Mouse (Mus musculus) neural tube, embryonic 11.5 days (tissue): Measurements from ENCODE around the gene Dnase1l2. TPM values are rescaled to one million over a fixed set of nuclear protein-coding genes. Genes with fewer than 3 reads are reported as not detected.

Source experiments
- ATAC-seq: fragments of 200-750 bp; cut with Nextera tagmentation; 2 replicates; pipeline ENCODE4 v1.8.0; 2017; ENCODE audit warnings: moderate number of reproducible peaks, mild to moderate bottlenecking, moderate TSS enrichment, moderate library complexity; ENCODE audit not compliant: insufficient read depth, low FRiP score, low TSS enrichment
- DNase-seq: peaks from one replicate; pipeline ENCODE4 v3.0.0-alpha.2; 2015; ENCODE audit warnings: low spot score
- H3K27ac ChIP-seq: fragments of 300-500 bp; sonication (generic); 2 replicates; pipeline ENCODE4 v1.5.1; 2014; ENCODE audit warnings: low read depth, mild to moderate bottlenecking, low read length
- H3K27me3 ChIP-seq: fragments of 300-500 bp; sonication (generic); 2 replicates; pipeline ENCODE4 v1.6.1; 2014; ENCODE audit warnings: mild to moderate bottlenecking, low read length, mixed read lengths; ENCODE audit not compliant: control insufficient read depth, insufficient read depth
- H3K36me3 ChIP-seq: fragments of 300-500 bp; sonication (generic); 2 replicates; pipeline ENCODE4 v1.6.1; 2014; ENCODE audit warnings: mild to moderate bottlenecking, low read length, moderate library complexity, mixed read lengths; ENCODE audit not compliant: control insufficient read depth, insufficient read depth
- H3K4me1 ChIP-seq: fragments of 300-500 bp; sonication (generic); 2 replicates; pipeline ENCODE4 v1.6.1; 2014; ENCODE audit warnings: low read length, mixed read lengths; ENCODE audit not compliant: control insufficient read depth, insufficient read depth
- H3K4me2 ChIP-seq: fragments of 300-500 bp; sonication (generic); 2 replicates; pipeline ENCODE4 v1.6.1; 2014; ENCODE audit warnings: low read depth, mild to moderate bottlenecking, moderate library complexity
- H3K4me3 ChIP-seq: fragments of 300-500 bp; sonication (generic); 2 replicates; pipeline ENCODE4 v1.5.1; 2014; ENCODE audit warnings: low read depth, low read length
- H3K9ac ChIP-seq: fragments of 300-500 bp; sonication (generic); 2 replicates; pipeline ENCODE4 v1.6.1; 2014; ENCODE audit warnings: mild to moderate bottlenecking, low read length
- H3K9me3 ChIP-seq: fragments of 300-500 bp; sonication (generic); 2 replicates; pipeline ENCODE4 v1.6.1; 2016; ENCODE audit warnings: low read length; ENCODE audit not compliant: control insufficient read depth
- WGBS: fragments of 180-500 bp; shearing (Covaris S2); extraction: QIAGEN DNeasy Blood & Tissue Kit; methylation state at CpG from one replicate; pipeline ENCODE4 v1.1.7; 2014; 5-methylcytosine and 5-hydroxymethylcytosine counted together
- polyA plus RNA-seq: library from polyadenylated mRNA; unstranded; fragments of >200 nt; fragmentation: Nextera tagmentation; extraction: Ambion mirVana; gene quantifications from 2 replicates; pipeline ENCODE4 v1.2.1, GENCODE M21; 2014

Dnase1l2 gene
- polyA plus RNA-seq, 1 experiment from 2014 or later: 2.1 TPM

DNA sequence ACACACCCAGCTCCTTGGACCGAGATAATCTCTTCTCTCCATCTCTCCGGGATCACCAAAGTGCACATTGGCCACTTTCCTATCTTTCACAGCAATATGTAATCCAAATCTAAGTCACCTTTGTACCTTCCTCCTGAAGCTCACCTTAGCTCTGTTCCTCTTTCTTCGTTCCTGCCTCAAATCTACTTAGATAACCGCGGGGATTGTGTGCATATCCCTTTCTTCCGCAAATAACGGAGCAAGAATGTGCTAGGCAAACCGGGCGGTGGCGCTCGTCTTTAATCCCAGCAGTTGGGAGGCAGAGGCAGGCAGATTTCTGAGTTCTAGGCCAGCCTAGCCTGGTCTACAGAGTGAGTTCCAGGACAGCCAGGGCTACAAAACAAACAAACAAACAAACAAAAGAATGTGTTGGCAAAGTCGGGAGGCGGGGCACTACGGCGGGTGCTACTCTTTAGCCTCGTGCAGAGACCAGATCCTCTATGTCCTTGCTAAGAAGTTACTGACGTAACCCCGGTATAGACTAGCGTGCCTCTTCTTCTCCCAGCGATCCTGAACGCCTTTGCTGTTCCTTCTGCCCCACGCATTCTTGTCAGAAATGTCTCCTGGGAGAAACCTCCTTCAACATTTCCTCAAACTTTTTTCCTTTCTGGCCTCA is 29.2 kb downstream of the Dnase1l2 start:
- no peak for DNase-seq

DNA sequence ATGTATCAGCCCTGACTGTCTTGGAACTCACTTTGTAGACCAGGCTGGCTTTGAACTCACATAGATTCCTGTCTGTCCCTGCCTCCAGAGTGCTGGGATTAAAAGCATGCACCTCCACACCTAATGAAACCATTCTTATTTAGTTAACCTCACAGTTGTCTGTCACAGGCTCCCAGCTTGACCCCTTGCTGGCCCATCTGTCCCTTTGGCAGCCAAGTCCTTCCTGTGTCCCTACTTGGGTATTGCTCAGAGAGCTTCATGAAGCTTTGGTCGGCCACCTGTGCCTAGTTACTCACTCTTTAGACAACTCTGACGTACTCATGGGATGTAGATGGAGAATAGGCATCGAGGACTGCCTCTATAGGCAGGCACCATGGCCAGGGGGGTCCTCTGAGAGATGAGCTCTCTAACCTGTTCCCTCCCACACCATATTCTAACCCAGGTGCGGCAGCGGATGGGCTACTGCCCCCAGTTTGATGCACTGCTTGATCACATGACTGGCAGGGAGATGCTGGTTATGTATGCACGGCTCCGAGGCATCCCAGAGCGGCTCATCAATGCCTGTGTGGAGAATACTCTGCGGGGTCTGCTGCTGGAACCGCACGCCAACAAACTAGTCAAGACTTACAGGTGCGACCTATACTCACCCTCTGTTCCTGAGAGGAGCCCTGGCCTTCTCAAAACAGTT is 35.6 kb downstream of the Dnase1l2 start:
- ATAC-seq: no peak
- no peak overlapping the region for H3K4me3 ChIP-seq
- H3K9me3 ChIP-seq: no peaks in the 10 kb centered on the region
- no peak overlapping the region for H3K27ac ChIP-seq
- H3K27me3 ChIP-seq: no peaks in the 10 kb centered on the region
- H3K9ac ChIP-seq: no peak overlapping the region; the same call in 1 of the 2 replicates
- 90% methylated on average over 12 of the region's 12 CpGs for WGBS
- H3K4me2 ChIP-seq: no peak overlapping the region
- peaks cover 3% of the 10 kb centered on the region for H3K36me3 ChIP-seq
- H3K4me1 ChIP-seq: no peaks in the 10 kb centered on the region
- no peak for DNase-seq

More for the DNA sequence above, 29.2 kb downstream of the Dnase1l2 start:
- H3K36me3 ChIP-seq: peaks cover 3% of the 10 kb centered on the region; the same call in 1 of the 2 replicates
- H3K4me2 ChIP-seq: peak overlapping the region; percentile 87
- no peaks in the 10 kb centered on the region for H3K9me3 ChIP-seq
- peak overlapping the region; percentile 71 for H3K4me3 ChIP-seq
- H3K27me3 ChIP-seq: no peaks in the 10 kb centered on the region
- 0 out of 2 replicates have a peak overlapping the region, but pooled peaks have one; percentile 54 for H3K27ac ChIP-seq
- WGBS: 35% methylated on average over 22 of the region's 22 CpGs
- peaks cover 10% of the 10 kb centered on the region; the same call in 1 of the 2 replicates for H3K4me1 ChIP-seq
- H3K9ac ChIP-seq: peak overlapping the region; percentile 65
- ATAC-seq: 0 out of 2 replicates have a peak, but pooled peaks have one; percentile 22

DNA sequence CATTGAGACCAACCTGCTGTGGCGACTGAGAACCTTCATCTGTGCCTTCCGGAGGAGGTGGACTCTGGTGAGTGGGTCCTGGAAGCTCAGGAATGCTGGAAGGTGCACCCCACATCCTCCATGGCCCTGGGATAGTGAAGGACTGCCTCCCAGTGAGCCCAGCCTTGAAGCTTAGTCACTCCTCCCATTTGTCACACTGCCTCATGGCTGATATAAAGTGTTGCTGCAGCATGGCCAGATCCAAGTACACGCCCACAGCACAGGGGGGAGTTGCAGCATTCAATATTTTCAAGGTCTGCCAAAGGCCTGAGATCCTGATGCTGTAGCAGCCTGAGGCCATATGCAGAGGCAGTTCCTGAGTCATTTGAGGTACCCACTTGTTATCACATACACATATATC is 40.5 kb downstream of the Dnase1l2 start:
- Histone ChIP-seq H3K9ac (no peak overlapping the region), H3K4me3 (no peak overlapping the region), H3K27ac (no peak overlapping the region), H3K4me1 (no peaks in the 10 kb centered on the region), H3K4me2 (no peak overlapping the region), H3K36me3 (0 out of 2 replicates have a peak, but pooled peaks cover 2% of the 10 kb centered on the region), H3K27me3 (no peaks in the 10 kb centered on the region), H3K9me3 (no peaks in the 10 kb centered on the region)
- ATAC-seq (no peak), DNase-seq (no peak)
- 71% methylated on average over 3 of the region's 3 CpGs for WGBS

DNA sequence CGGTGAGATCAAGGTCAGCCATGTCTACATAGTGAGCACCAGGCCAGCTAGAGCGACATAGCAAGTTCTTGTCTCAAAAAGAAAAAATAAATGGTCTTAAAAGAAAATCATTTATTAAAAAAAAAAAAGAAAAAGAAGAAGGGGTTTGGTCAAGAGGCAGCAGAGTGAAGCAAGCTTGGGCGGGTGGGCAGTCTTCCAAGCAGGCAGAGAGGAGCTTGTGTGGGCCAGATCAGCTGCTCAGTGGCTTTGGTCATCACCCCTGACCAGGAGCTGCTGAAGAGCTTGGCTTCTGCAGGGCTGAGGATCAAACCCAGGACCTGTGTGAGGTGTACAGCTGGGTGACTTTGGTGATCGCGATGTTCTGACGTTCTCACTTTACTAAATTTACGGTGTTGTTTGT is 48.4 kb downstream of the Dnase1l2 start:
- no peaks in the 10 kb centered on the region for H3K36me3 ChIP-seq
- no peak overlapping the region for H3K4me2 ChIP-seq
- no peaks in the 10 kb centered on the region for H3K9me3 ChIP-seq
- H3K27me3 ChIP-seq: no peaks in the 10 kb centered on the region
- DNase-seq (no peak), ATAC-seq (no peak)
- 86% methylated on average over 7 of the region's 7 CpGs for WGBS
- no peak overlapping the region for H3K27ac ChIP-seq
- no peak overlapping the region for H3K4me3 ChIP-seq
- no peaks in the 10 kb centered on the region for H3K4me1 ChIP-seq
- no peak overlapping the region for H3K9ac ChIP-seq

DNA sequence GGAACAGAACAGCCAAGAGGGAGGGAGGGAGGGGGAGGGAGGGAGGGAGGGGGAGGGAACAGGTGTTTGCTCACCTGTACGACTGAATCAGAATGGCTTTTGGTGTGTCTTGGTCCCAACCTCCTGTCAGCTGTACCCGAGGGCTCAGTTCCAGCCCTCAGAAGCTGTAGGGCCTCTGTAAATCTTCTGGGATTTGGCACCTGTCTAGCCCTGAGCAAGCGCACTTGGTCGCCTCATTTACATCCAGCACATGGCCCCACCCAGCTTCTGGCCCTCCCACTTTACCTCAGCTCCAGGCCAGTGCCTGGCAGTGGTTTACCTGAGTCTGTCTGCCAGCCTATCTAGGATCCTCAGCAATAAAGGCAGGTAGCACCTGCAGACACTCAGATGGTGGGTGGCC is 49.4 kb downstream of the Dnase1l2 start:
- ATAC-seq (no peak), DNase-seq (no peak)
- no peaks in the 10 kb centered on the region for H3K4me1 ChIP-seq
- no peak overlapping the region for H3K9ac ChIP-seq
- no peak overlapping the region for H3K4me2 ChIP-seq
- no peaks in the 10 kb centered on the region for H3K36me3 ChIP-seq
- no peak overlapping the region for H3K27ac ChIP-seq
- no peak overlapping the region for H3K4me3 ChIP-seq
- no peaks in the 10 kb centered on the region for H3K27me3 ChIP-seq
- WGBS: 34% methylated on average over 4 of the region's 4 CpGs
- no peaks in the 10 kb centered on the region for H3K9me3 ChIP-seq

DNA sequence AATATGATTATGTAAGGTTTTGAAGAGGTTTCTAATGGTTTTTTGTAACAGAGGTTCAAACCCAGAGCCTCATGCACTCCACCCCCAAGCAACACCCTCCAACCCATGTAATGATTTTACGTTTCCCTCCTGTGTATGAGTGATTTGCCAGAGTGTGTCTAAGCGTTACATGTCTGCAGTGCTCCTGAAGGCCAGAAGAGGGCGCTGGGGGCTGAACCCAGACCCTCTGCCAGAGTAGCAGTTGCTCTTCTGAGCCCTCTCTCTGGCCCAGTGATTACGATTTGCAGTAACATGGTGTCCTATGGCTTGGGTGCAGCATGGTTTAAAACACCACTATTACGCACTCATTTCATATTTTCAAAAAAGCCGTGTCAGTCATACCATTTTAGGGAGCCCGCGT is 51.8 kb downstream of the Dnase1l2 start:
- Histone ChIP-seq H3K4me2 (no peak overlapping the region), H3K4me1 (no peaks in the 10 kb centered on the region), H3K36me3 (peaks cover 2% of the 10 kb centered on the region), H3K9me3 (no peaks in the 10 kb centered on the region), H3K27ac (no peak overlapping the region), H3K27me3 (no peaks in the 10 kb centered on the region), H3K9ac (no peak overlapping the region), H3K4me3 (no peak overlapping the region)
- WGBS: 64% methylated on average over 8 of the region's 8 CpGs
- DNase-seq (no peak), ATAC-seq (no peak)

Other genes starting within 250 kb of the Dnase1l2 start
- gene Tbc1d24, start 237.5 kb downstream of the Dnase1l2 start, polyA plus RNA-seq: 7.9 and 8.7 TPM in 2 replicates
- gene Ntn3, start 233.6 kb downstream of the Dnase1l2 start, polyA plus RNA-seq: 4.0 and 4.7 TPM in 2 replicates
- 16.7 and 18.3 TPM in 2 replicates for gene Tedc2, start 222.3 kb downstream of the Dnase1l2 start, polyA plus RNA-seq
- gene Ccnf, start 191.6 kb downstream of the Dnase1l2 start, polyA plus RNA-seq: 87.6 and 92.1 TPM in 2 replicates
- 0.24 TPM in 1 of 2 replicates, not detected in the other for gene Abca17, start 92.0 kb downstream of the Dnase1l2 start, polyA plus RNA-seq
- gene Abca3, start 91.2 kb downstream of the Dnase1l2 start, polyA plus RNA-seq: 15.3 and 20.1 TPM in 2 replicates
- 370 and 385 TPM in 2 replicates for gene Rnps1, start 28.5 kb downstream of the Dnase1l2 start, polyA plus RNA-seq
- 54.1 and 61.5 TPM in 2 replicates for gene Eci1, start 16.5 kb downstream of the Dnase1l2 start, polyA plus RNA-seq
- gene E4f1, start 27.2 kb upstream of the Dnase1l2 start, polyA plus RNA-seq: 17.0 and 21.2 TPM in 2 replicates
- gene Pgp, start 27.3 kb upstream of the Dnase1l2 start, polyA plus RNA-seq: 65.0 and 65.2 TPM in 2 replicates
- gene Bricd5, start 30.8 kb upstream of the Dnase1l2 start, polyA plus RNA-seq: 0.33 and 0.51 TPM in 2 replicates
- 26.2 and 29.7 TPM in 2 replicates for gene Mlst8, start 36.0 kb upstream of the Dnase1l2 start, polyA plus RNA-seq
- gene Caskin1, start 45.5 kb upstream of the Dnase1l2 start, polyA plus RNA-seq: 7.4 and 8.4 TPM in 2 replicates
- 81.2 and 88.1 TPM in 2 replicates for gene Traf7, start 84.8 kb upstream of the Dnase1l2 start, polyA plus RNA-seq
- gene Rab26, start 91.1 kb upstream of the Dnase1l2 start, polyA plus RNA-seq: 1.2 and 1.7 TPM in 2 replicates
- 20.6 and 29.0 TPM in 2 replicates for gene Pkd1, start 106.7 kb upstream of the Dnase1l2 start, polyA plus RNA-seq
- gene Tsc2, start 189.5 kb upstream of the Dnase1l2 start, polyA plus RNA-seq: 61.9 and 69.2 TPM in 2 replicates
- 13.8 and 15.7 TPM in 2 replicates for gene Nthl1, start 189.6 kb upstream of the Dnase1l2 start, polyA plus RNA-seq
- gene Slc9a3r2, start 207.2 kb upstream of the Dnase1l2 start, polyA plus RNA-seq: 36.7 and 38.8 TPM in 2 replicates
- not detected in 2 replicates for gene Npw, start 215.4 kb upstream of the Dnase1l2 start, polyA plus RNA-seq
- gene Zfp598, start 226.6 kb upstream of the Dnase1l2 start, polyA plus RNA-seq: 31.8 and 35.7 TPM in 2 replicates
- 14.6 and 18.1 TPM in 2 replicates for gene Syngr3, start 246.8 kb upstream of the Dnase1l2 start, polyA plus RNA-seq